Mouse (Mus musculus) frontal cortex, postnatal 25 days (tissue): ENCODE data around the gene Eif4a3.

Source experiments
- DNase-seq, 2 experiments: peaks; one replicate each; pipeline ENCODE4 v3.0.0; 2022; ENCODE audit warnings: low spot score in 2 of 2

Eif4a3 gene

DNA sequence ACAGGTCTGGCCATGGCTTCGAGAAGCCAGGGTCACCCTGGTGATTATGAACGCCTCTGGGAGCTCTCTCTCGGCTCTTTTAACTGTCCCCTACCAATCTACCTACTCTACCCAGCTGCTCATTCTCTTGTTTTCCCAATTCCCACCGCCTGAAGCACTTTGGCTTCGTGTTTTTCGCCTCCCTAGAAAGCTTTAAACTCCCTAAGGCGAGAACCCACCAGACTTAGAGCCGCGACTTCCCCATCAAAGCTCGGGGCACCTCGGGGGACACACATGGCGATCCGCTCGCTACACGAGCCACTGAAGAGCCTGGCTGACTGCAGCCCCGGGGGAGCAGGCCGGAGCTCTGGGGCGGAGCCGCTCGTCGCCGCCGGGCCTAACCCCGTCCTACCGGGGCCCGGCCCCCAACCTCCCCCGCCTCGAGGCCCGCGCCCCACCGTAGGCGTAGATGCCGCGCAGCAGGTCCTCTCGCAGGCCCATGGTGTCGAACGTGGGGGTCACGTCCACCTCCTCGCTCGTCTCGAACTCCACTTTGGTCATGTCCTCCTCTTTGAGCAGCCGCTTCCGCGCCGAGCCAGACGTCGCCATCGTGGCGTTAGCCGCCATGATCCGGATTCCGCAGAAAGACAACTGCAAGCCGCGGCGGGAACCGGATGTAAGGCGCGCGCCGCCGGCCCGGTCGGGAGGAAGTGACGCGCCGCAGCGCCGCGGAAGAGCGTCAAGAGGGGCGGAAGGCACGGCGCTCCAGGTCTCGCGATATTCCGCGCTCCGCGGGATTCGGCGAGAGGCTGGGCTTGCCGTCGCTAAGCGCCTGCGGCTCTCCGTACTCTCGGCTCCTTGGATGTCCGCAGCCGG, at the start of gene Eif4a3:
Eif4a3 (minus strand) TSS at position 699 of the 855 bp plus-strand sequence.
- DNase-seq: peak; percentile 89 to 92

GRCm38 (mm10) chr11:119347125-119347524, 47.2 kb upstream of the Eif4a3 start:
- no peak for DNase-seq

DNA sequence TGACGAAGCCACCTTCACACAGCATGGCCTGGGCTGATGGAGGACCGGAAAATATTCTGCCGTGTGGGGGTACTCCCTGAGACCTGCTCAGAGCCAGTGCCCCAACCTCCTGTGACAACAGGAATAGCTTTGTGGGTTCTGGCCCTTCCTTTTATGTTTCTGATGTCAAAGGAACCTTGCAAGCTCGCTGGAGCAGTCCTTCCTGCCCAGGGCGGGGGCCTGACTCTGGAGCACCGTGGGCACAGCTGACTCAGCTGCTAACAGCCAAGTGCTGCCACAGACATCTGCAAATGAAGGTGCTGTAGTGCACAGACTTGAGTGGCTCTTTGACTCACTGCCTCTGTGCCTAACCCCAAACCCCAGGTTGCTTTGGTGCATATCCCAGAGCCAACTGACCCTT, 45.0 kb upstream of the Eif4a3 start:
- DNase-seq: no peak

- no peak for DNase-seq
Observed at GRCm38 (mm10) chr11:119344178-119344577, 44.3 kb upstream of the Eif4a3 start.

- DNase-seq: peak; percentile 68 to 69
Observed at GRCm38 (mm10) chr11:119339637-119340036, 39.7 kb upstream of the Eif4a3 start.

GRCm38 (mm10) chr11:119339179-119339578, 39.3 kb upstream of the Eif4a3 start:
- DNase-seq: no peak

DNA sequence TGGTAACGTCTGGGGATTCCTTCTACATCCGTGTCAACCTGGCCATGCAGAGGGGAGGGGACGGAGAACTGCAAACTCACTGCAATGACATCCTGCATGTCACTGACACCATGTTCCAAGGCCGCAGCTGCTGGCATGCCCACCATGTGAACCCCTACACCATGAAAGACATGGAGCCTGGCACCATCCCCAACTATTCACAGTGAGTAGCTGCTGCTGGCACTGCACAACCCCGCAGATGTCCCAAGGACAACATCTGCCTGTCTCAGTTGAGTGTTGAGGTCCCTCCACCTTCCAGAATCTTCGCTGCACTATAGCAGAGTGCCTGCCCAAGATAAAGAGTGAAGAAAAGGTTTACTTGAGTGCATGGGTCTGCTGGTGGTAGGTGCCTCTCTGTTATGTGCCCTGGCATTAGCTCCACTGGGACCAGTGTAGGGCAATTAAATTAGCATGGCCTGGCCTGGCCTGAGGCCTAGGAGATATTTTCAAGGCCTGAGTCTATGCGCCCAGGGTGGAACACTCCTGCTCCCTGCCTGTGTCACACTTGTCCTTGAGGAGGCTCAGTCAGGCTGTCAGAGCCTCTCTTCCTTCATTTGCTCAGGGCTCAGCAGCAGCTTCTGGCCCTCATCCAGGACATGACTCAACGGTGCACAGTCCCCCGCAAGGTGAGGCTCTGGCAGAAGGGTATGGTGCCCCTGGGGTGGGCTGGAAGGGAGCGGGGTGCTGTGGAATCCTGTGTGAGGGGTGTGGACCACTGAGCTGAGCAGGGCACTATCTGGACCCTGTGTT, 38.6 kb upstream of the Eif4a3 start:
- no peak for DNase-seq

- no peak for DNase-seq
Observed at GRCm38 (mm10) chr11:119331970-119332369, 32.1 kb upstream of the Eif4a3 start.

- DNase-seq: no peak
Observed at GRCm38 (mm10) chr11:119330592-119330991, 30.7 kb upstream of the Eif4a3 start.

GRCm38 (mm10) chr11:119325068-119325467, 25.2 kb upstream of the Eif4a3 start:
- DNase-seq: no peak

DNA sequence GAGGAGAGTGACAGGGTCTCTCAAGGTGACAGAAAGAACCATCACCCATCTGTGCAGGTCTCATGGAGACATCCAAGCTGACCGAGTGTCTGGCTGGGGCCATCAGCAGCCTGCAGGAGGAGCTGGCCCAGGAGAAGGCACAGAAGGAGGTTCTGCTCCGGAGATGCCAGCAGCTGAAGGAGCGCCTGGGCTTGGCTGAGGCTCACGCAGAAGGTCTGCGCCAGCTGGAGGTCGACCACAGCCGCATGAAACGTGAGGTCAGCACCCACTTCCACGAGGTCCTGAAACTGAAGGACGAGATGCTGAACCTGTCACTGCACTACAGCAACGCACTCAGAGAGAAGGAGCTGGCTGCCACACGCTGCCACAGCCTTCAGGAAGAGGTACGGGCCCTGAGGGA, 22.6 kb upstream of the Eif4a3 start:
- no peak for DNase-seq

- no peak for DNase-seq
Observed at GRCm38 (mm10) chr11:119316720-119317119, 16.8 kb upstream of the Eif4a3 start.

DNA sequence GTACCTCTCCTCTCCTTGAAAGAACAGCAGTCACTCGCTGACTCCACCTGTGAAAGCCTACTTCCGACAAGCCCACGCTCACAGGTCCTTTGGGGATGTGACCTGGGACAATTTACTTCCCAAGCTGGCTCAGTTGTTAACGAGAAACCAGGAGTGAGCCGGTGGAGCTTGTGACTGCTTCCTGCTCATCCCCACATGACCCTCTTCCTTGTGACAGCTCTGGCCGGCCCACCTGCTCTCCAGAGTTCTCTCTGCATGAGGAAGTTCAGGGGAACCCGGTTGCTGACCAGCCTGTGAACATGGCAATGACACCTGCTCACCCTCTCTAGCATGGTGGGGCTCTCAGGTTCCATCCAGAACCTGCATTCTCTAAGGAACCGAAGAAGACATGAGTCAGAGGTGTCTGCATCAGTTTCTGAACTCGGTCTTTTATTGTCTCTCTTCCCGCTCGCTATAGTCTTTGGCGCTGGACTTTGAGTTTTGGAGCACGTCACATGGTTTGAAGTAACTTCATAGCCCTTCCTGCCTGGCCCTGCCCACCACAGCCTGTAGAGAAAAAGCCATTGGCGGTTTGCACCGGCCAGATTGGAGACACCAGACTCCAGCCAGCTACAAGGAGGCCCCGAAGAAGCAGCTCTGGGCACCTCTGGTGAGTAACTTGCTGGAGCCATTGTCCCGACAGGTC, 14.5 kb upstream of the Eif4a3 start:
- DNase-seq: no peak

- DNase-seq: no peak
Observed at GRCm38 (mm10) chr11:119310621-119311020, 10.7 kb upstream of the Eif4a3 start.

GRCm38 (mm10) chr11:119307916-119308315, 8.0 kb upstream of the Eif4a3 start:
- DNase-seq: no peak

DNA sequence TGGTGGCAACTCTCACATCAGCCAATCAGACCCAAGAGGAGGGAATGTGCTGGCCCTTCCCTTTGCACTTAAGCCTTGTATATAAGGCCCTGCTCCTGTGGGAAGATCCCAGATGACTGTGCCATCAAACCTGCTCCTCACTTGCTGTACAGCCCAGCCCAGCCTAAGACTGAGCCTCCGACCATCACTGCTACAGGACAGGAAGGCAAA, 7.7 kb upstream of the Eif4a3 start, which contains the start of gene Card14:
Card14 (plus strand) TSS at position 111 of the 210 bp plus-strand sequence.
- no peak for DNase-seq

- no peak for DNase-seq
Observed at GRCm38 (mm10) chr11:119306762-119307657, 7.1 kb upstream of the Eif4a3 start.

- DNase-seq: no peak
Observed at GRCm38 (mm10) chr11:119304904-119305712, 5.2 kb upstream of the Eif4a3 start.

GRCm38 (mm10) chr11:119300986-119301385, 1.1 kb upstream of the Eif4a3 start:
- no peak for DNase-seq

GRCm38 (mm10) chr11:119300246-119300935, 502 bp upstream of the Eif4a3 start:
- DNase-seq: no peak
